Mouse (Mus musculus) neural tube, embryonic 13.5 days (tissue): Measurements from ENCODE around the gene Nkx1-2. TPM values are rescaled to one million over a fixed set of nuclear protein-coding genes. Genes with fewer than 3 reads are reported as not detected.

Experiments used
- ATAC-seq: fragments of 200-750 bp; cut with Nextera tagmentation; 2 replicates; pipeline ENCODE4 v1.8.0; 2017; ENCODE audit warnings: low read depth, mild to moderate bottlenecking, moderate TSS enrichment, moderate library complexity
- H3K27ac ChIP-seq: fragments of 300-500 bp; sonication (generic); replicated peaks from 2 replicates; pipeline ENCODE4 v1.5.1; 2015; ENCODE audit warnings: moderate library complexity, mild to moderate bottlenecking, inconsistent platforms
- H3K27me3 ChIP-seq: fragments of 300-500 bp; sonication (generic); 2 replicates; pipeline ENCODE4 v1.6.1; 2015; ENCODE audit warnings: mild to moderate bottlenecking, inconsistent platforms
- H3K36me3 ChIP-seq: fragments of 300-500 bp; sonication (generic); 2 replicates; pipeline ENCODE4 v1.6.1; 2015; ENCODE audit warnings: mild to moderate bottlenecking, inconsistent platforms
- H3K4me1 ChIP-seq: fragments of 300-500 bp; sonication (generic); replicated peaks from 2 replicates; pipeline ENCODE4 v1.6.1; 2015; ENCODE audit warnings: inconsistent platforms
- H3K4me2 ChIP-seq: fragments of 300-500 bp; sonication (generic); 2 replicates; pipeline ENCODE4 v1.6.1; 2015; ENCODE audit warnings: inconsistent platforms, mild to moderate bottlenecking, moderate library complexity
- H3K4me3 ChIP-seq: fragments of 300-500 bp; sonication (generic); 2 replicates; pipeline ENCODE4 v1.5.1; 2015; ENCODE audit warnings: mild to moderate bottlenecking, inconsistent platforms
- H3K9ac ChIP-seq: fragments of 300-500 bp; sonication (generic); 2 replicates; pipeline ENCODE4 v1.6.1; 2015; ENCODE audit warnings: moderate library complexity, mild to moderate bottlenecking, inconsistent platforms
- H3K9me3 ChIP-seq: fragments of 300-500 bp; sonication (generic); 2 replicates; pipeline ENCODE4 v1.6.1; 2016; ENCODE audit warnings: inconsistent platforms
- WGBS: fragments of 180-500 bp; shearing (Covaris S2); methylation state at CpG from one replicate; pipeline ENCODE4 v1.1.7; 2015; 5-methylcytosine and 5-hydroxymethylcytosine counted together
- polyA plus RNA-seq: library from polyadenylated mRNA; unstranded; fragments of >200 nt; fragmentation: Nextera tagmentation; extraction: Ambion mirVana; gene quantifications from 2 replicates; pipeline ENCODE4 v1.2.1, GENCODE M21; 2015

The Nkx1-2 gene
- polyA plus RNA-seq, 1 experiment from 2014 or later = 1.5 TPM

DNA sequence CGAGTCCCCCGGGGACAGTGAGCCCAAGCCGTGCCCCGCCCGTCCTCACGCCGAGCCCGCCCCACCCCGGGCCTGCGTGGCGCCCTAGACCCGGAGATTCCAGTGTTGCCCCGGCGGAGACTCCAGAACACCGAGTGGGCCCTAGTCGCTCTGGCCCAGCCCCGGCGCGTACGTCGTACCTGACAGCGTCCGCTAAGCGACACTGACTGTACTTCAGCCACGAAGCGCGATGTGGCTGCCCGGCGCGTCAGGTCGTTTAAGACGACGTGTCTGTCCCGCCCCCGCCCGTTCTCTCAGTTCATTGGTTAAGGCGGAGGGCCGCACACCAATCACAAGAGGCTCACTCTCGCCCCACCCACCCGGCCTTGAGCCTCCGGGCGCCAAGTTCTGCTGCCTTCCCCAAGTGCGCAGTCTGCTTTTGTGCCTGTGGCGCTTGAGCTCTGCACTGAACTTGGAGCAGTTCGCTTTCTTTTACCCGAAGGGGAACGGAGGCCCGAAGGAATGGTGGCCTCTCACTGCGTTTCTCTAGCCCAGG is 23.3 kb downstream of the Nkx1-2 start, which contains the start of gene Oat:
TSS of gene Oat (minus strand) at position 283 of the 535 bp plus-strand sequence.
- Histone ChIP-seq H3K4me2 (peak within 1 kb of the TSS; percentile 65), H3K4me1 (peaks cover 23% of the 10 kb centered on the region), H3K36me3 (no peaks in the 10 kb centered on the region), H3K9ac (peak within 1 kb of the TSS; percentile 75), H3K9me3 (no peaks in the 10 kb centered on the region), H3K27ac (peak within 1 kb of the TSS; percentile 90), H3K27me3 (no peaks in the 10 kb centered on the region), H3K4me3 (peak within 1 kb of the TSS; percentile 69)
- ATAC-seq = peak; percentile 98
- WGBS = under 1% methylated on average over 49 of the region's 49 CpGs

DNA sequence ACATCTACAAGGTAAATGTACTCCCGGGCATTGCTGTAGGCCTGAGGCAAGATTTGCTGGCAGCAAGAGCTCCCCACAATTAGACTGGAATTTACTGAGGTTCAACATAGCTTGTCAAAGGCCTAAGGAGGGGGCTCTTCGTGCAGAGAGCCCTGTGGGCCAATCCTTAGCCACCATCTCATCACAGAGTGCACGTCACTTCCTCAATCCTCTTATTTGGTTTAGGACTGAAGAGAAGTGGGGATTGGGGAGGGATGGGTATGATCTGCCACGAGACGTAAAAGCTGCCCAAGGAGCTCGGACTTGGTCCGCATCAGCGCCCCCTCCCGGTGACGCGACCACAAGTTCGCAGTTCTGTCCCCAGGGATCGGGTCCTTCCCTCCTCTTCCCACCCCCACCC is 23.8 kb downstream of the Nkx1-2 start:
- no peaks in the 10 kb centered on the region for H3K9me3 ChIP-seq
- peak; percentile 92 for ATAC-seq
- no peaks in the 10 kb centered on the region for H3K36me3 ChIP-seq
- peak overlapping the region; percentile 69 for H3K4me3 ChIP-seq
- peak overlapping the region; percentile 90 for H3K27ac ChIP-seq
- H3K9ac ChIP-seq = peak overlapping the region; percentile 75
- peaks cover 24% of the 10 kb centered on the region for H3K4me1 ChIP-seq
- under 1% methylated on average over 13 of the region's 13 CpGs for WGBS
- no peaks in the 10 kb centered on the region for H3K27me3 ChIP-seq
- H3K4me2 ChIP-seq = peak overlapping the region; percentile 65

DNA sequence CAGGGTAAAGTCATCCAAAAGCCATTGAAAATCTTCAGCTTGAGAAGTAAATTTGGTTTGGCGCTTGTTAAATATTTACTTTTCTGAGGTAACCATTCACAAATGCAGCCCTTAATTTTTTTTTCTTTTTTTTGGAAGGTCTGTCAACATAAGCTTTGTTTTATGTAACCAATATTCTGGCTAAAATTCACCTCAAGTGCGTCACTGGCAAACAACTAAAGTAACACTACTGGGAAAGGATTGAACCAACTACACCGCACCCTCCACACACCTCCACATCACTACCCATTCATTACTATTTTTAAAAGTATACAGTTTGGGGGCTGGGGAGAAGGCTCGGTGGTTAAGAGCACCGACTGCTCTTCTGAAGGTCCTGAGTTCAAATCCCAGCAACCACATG is 24.8 kb downstream of the Nkx1-2 start:
- WGBS = 87% methylated on average over 5 of the region's 5 CpGs
- no peak for ATAC-seq
- no peaks in the 10 kb centered on the region for H3K9me3 ChIP-seq
- H3K4me3 ChIP-seq = no peak overlapping the region
- peak overlapping the region; percentile 16; the same call in 1 of the 2 replicates for H3K4me2 ChIP-seq
- peaks cover 24% of the 10 kb centered on the region for H3K4me1 ChIP-seq
- no peak overlapping the region for H3K9ac ChIP-seq
- no peak overlapping the region for H3K27ac ChIP-seq
- H3K36me3 ChIP-seq = no peaks in the 10 kb centered on the region
- H3K27me3 ChIP-seq = no peaks in the 10 kb centered on the region

DNA sequence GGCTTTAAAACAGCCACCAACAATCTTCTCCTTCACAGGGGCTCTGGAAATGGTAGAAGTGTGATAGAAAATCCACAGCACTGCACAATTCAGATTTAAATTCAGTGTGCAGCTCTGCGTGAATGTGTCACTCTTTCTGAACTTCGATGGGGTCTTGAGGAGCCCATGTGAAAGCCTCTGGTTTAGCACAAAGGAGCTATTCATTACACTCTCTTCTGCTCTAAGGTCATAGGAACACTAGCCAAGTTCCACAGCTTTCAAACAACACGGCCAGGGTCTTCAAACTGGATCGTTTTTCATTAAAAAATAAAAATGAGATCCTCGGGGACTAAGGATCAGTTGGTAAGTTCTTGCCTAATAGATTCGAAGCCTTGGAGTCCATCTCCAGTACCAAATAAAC is 26.2 kb downstream of the Nkx1-2 start:
- Histone ChIP-seq H3K9me3 (no peaks in the 10 kb centered on the region), H3K4me2 (no peak overlapping the region)
- WGBS = 42% methylated on average over 6 of the region's 6 CpGs

DNA sequence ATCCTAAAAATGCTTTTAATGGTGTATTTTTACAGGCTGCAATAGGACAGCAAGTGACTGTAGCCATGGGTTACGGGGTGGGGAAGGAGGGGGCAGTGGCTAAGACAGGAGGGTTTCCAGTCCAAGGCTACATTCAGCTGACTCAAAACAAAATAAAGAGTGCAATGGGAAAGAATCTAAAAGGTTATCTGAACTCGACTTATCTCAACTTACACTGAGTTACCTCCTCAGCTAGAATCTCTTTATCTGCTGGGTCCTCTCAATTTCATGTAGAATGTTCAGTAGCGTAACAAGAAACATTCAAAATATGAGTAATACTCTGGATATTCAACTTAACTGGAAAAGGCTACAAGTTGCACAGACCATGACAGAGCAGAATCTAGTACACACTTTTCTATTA is 26.7 kb downstream of the Nkx1-2 start:
- Histone ChIP-seq H3K9me3 (no peaks in the 10 kb centered on the region), H3K4me1 (peaks cover 24% of the 10 kb centered on the region), H3K36me3 (peaks cover 10% of the 10 kb centered on the region), H3K27me3 (no peaks in the 10 kb centered on the region), H3K27ac (peak overlapping the region; percentile 50; the same call in 1 of the 2 replicates), H3K4me3 (no peak overlapping the region), H3K4me2 (no peak overlapping the region), H3K9ac (no peak overlapping the region)
- WGBS = 68% methylated on average over 3 of the region's 3 CpGs
- no peak for ATAC-seq

More for the DNA sequence above, 26.2 kb downstream of the Nkx1-2 start:
- peaks cover 8% of the 10 kb centered on the region for H3K36me3 ChIP-seq
- peak overlapping the region; percentile 50; the same call in 1 of the 2 replicates for H3K27ac ChIP-seq
- H3K4me3 ChIP-seq = no peak overlapping the region
- H3K9ac ChIP-seq = no peak overlapping the region
- H3K27me3 ChIP-seq = no peaks in the 10 kb centered on the region
- H3K4me1 ChIP-seq = peaks cover 24% of the 10 kb centered on the region
- ATAC-seq = no peak

DNA sequence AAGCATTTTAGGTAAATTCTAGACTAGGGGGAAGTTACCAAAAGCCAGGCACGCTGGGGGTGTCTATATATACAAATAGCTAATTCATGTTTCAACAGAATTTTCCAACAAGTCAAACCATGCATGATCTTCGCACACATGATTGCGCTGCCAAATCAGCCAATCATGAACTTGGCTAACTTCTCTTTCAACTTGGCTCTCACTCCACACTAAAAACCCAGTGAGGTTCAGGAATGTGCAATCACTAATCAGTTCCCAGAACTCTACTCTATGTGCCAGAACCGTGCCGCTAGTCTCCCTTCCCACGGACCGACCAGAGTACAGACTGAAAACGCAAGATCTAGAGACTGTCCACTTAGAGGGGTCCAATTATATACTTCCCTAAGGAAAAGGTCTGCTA is 28.0 kb downstream of the Nkx1-2 start:
- Histone ChIP-seq H3K27me3 (no peaks in the 10 kb centered on the region), H3K9ac (no peak overlapping the region), H3K4me3 (no peak overlapping the region), H3K4me1 (peaks cover 22% of the 10 kb centered on the region), H3K27ac (no peak overlapping the region), H3K36me3 (peaks cover 10% of the 10 kb centered on the region), H3K9me3 (no peaks in the 10 kb centered on the region), H3K4me2 (no peak overlapping the region)
- ATAC-seq = no peak
- WGBS = 82% methylated on average over 8 of the region's 8 CpGs

DNA sequence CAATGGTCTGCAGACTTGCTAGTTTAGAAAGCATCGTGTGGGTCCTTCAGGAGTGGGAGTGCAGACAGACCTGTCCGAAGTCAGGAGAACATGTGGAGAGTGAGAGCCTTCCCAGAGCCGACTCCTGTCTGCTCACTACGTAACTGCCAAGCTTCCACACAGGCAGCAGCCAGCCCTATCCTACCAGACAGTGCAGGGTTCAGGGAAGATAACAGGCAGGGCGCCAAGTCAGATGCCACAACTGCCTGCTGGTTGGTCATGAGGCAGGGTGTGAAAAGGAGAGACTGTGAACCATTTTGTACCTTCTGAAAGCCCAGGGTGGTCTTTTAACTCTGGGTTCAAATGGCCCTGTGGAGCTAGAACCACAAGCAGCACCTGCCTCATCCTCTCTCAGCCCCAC is 29.4 kb downstream of the Nkx1-2 start:
- ATAC-seq = no peak
- Histone ChIP-seq H3K27me3 (no peaks in the 10 kb centered on the region), H3K36me3 (peaks cover 13% of the 10 kb centered on the region), H3K4me1 (peaks cover 14% of the 10 kb centered on the region), H3K4me2 (no peak overlapping the region), H3K9me3 (no peaks in the 10 kb centered on the region), H3K27ac (no peak overlapping the region), H3K9ac (no peak overlapping the region), H3K4me3 (no peak overlapping the region)
- WGBS = 88% methylated on average over 5 of the region's 5 CpGs

DNA sequence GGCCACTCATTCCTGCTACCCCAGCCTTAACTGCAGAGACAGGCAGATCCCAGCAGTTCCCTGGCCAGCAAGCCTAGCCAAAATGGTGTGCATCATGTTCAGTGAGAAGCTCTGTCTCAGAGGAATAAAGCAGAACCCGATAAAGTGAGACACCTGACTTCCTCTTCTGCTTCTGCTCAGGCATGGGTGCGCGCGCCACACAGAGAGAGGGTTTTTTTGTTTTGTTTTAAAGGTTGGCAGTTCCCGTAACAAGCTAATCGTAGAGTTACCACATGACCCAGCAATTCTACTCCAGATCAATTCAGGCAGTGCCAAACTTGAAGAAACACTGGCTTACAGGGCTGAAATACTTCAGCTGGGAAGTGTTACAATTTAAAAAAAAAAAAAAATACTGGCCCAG is 30.6 kb downstream of the Nkx1-2 start:
- 91% methylated on average over 6 of the region's 6 CpGs for WGBS
- no peak overlapping the region for H3K4me3 ChIP-seq
- no peak overlapping the region for H3K4me2 ChIP-seq
- no peak for ATAC-seq
- H3K36me3 ChIP-seq = peaks cover 24% of the 10 kb centered on the region
- H3K9ac ChIP-seq = no peak overlapping the region
- H3K27ac ChIP-seq = no peak overlapping the region
- no peaks in the 10 kb centered on the region for H3K9me3 ChIP-seq
- H3K4me1 ChIP-seq = peaks cover 10% of the 10 kb centered on the region
- no peaks in the 10 kb centered on the region for H3K27me3 ChIP-seq

DNA sequence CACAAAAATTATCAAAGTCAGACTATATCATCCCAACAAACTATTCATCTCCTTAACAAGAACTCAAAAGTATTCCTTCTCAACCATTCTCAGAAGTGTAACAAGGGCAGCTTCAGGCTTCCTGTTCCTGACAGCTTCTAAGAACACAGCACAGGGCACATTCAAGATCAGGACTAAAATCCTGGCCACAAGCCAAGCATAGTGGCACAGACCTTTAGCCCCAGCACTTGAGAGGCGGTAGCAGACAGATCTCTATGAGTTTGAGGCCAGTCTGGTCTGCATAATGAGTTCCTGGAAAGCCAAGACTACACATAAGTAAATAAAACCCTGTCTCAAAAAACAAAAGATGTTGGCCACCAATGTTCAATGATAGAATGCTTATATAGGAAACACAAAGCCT is 33.6 kb downstream of the Nkx1-2 start:
- H3K9ac ChIP-seq = no peak overlapping the region
- H3K36me3 ChIP-seq = peaks cover 54% of the 10 kb centered on the region
- H3K4me1 ChIP-seq = no peaks in the 10 kb centered on the region
- no peak for ATAC-seq
- no peak overlapping the region for H3K4me2 ChIP-seq
- no peaks in the 10 kb centered on the region for H3K27me3 ChIP-seq
- no peak overlapping the region for H3K27ac ChIP-seq
- H3K9me3 ChIP-seq = no peaks in the 10 kb centered on the region
- no peak overlapping the region for H3K4me3 ChIP-seq
- 61% methylated on average over 1 of the region's 1 CpGs for WGBS

DNA sequence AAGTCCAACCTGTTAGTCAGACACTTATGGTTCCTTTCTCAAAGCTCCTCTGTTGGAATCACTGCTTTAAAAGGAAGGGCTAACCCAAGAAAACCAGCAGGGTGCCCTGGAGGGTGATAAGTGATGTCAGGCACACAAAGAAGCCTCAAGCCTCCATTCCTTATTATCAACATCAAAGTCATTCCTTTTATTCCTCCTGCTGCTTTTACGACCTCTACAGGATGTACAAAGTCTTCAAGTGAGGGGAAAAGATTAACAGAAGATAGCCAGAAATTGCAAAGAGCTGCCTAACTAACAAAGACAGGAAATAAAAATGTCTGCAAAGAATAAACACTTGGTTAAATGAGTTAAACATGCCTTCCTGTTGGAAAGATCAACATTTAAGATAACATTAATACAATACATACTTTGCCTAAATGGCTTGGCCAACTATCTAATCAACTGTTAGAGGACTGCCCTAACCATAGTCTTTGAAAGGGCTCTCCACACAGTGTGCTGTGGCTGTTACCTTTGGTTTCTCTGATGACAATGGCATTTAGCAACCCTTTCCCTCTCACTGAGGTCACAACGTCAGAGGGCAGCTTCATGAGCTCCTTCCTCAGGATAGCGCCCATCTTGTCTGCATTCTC is 40.2 kb downstream of the Nkx1-2 start:
- WGBS = 28% methylated on average over 3 of the region's 3 CpGs
- no peak overlapping the region for H3K27ac ChIP-seq
- no peak for ATAC-seq
- H3K4me2 ChIP-seq = no peak overlapping the region
- H3K4me3 ChIP-seq = no peak overlapping the region
- H3K9ac ChIP-seq = no peak overlapping the region
- peaks cover 71% of the 10 kb centered on the region for H3K36me3 ChIP-seq
- no peaks in the 10 kb centered on the region for H3K9me3 ChIP-seq
- H3K27me3 ChIP-seq = no peaks in the 10 kb centered on the region
- no peaks in the 10 kb centered on the region; the same call in 1 of the 2 replicates for H3K4me1 ChIP-seq

DNA sequence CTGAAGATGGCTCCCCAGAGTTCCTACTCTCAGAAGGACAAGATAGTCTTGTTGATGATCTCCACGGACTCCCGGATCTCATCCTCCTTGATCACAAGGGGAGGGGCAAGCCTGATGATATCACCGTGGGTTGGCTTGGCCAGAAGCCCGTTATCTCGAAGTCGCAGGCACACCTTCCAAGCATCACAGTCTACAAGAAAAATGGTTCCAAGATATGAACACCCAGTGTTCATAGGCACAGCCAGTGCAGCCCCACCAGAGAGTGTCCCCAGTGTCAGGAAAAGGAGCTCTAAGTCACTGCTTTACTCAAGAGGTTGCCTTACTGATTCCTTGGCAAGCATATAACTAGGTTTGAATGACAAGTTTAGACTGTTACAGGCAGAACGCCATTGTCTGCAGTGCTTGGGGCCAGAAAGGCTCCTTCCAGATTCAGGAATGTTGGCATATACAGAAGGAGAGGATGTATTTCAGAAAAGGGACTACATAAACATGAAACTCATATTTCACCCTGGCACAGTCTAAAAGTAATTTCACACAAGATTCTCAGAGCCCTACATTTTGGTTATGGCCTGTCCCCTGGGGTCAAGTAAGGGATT is 41.2 kb downstream of the Nkx1-2 start:
- Histone ChIP-seq H3K9me3 (no peaks in the 10 kb centered on the region), H3K36me3 (peaks cover 61% of the 10 kb centered on the region), H3K4me1 (no peaks in the 10 kb centered on the region; the same call in 1 of the 2 replicates), H3K27me3 (no peaks in the 10 kb centered on the region), H3K9ac (no peak overlapping the region), H3K27ac (no peak overlapping the region), H3K4me3 (no peak overlapping the region), H3K4me2 (no peak overlapping the region)
- no peak for ATAC-seq
- 83% methylated on average over 7 of the region's 7 CpGs for WGBS

DNA sequence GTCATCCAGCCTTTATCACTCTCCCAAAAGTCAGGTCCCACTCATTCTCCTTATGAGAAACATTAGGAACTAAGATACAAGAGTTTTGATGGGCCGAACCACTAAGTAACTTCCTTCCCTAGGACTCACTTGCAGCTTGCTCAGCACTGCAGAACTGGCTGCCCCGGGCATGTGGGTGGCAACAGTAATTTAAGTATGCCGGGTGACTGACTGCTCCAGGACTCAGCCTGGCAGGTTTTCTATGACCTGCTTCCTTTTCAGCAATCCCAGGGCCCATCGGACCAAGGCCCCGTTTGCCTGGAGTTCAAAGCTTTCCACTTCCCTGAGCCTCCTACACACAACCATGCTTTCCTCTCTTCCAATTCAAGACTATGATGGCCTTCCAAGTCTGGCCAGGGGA is 42.9 kb downstream of the Nkx1-2 start:
- Histone ChIP-seq H3K4me2 (no peak overlapping the region), H3K27ac (no peak overlapping the region), H3K9me3 (no peaks in the 10 kb centered on the region), H3K27me3 (no peaks in the 10 kb centered on the region; the same call in 1 of the 2 replicates), H3K9ac (no peak overlapping the region), H3K36me3 (peaks cover 44% of the 10 kb centered on the region), H3K4me3 (no peak overlapping the region), H3K4me1 (no peaks in the 10 kb centered on the region; the same call in 1 of the 2 replicates)
- WGBS = 77% methylated on average over 5 of the region's 5 CpGs
- ATAC-seq = no peak
